Mouse (Mus musculus): ENCODE results near the gene Slc35e3.
"Not testable (repeated sequence)": the region's sequence is repeated elsewhere in the genome, so short reads cannot be mapped to it uniquely, and the experiment has no call there.

Slc35e3 gene

GRCm38 (mm10) chr10:117711408-117711807 lies 34.8 kb downstream of the Slc35e3 start:
- DNase-seq = peak; percentile 11 to 15

GRCm38 (mm10) chr10:117710604-117711141 lies 35.5 kb downstream of the Slc35e3 start, which contains the start of gene Mdm2:
Gene Mdm2, minus strand, starts transcription at chr10:117710758.
- DNase-seq = peak; percentile 99 to 100

- DNase-seq = peak; percentile 90 to 92
These were observed 36.1 kb downstream of the Slc35e3 start for GRCm38 (mm10) chr10:117709930-117710603.

- DNase-seq = peak in 1 of 2 experiments; percentile 10
These were observed 36.8 kb downstream of the Slc35e3 start for GRCm38 (mm10) chr10:117709326-117709830.

- no peak for DNase-seq
These were observed 37.3 kb downstream of the Slc35e3 start for GRCm38 (mm10) chr10:117708856-117709255.

- no peak for DNase-seq
These were observed 37.8 kb downstream of the Slc35e3 start for GRCm38 (mm10) chr10:117708376-117708775.

- DNase-seq = no peak
These were observed 38.9 kb downstream of the Slc35e3 start for GRCm38 (mm10) chr10:117707114-117707838.

GRCm38 (mm10) chr10:117706440-117706839 lies 39.7 kb downstream of the Slc35e3 start:
- DNase-seq = no peak

GRCm38 (mm10) chr10:117705806-117706205 lies 40.4 kb downstream of the Slc35e3 start:
- no peak for DNase-seq

GRCm38 (mm10) chr10:117704964-117705335 lies 41.2 kb downstream of the Slc35e3 start:
- DNase-seq = no peak

GRCm38 (mm10) chr10:117704314-117704963 lies 41.7 kb downstream of the Slc35e3 start:
- not testable (repeated sequence) for DNase-seq

GRCm38 (mm10) chr10:117703506-117703905 lies 42.7 kb downstream of the Slc35e3 start:
- DNase-seq = no peak

- no peak for DNase-seq
These were observed 43.9 kb downstream of the Slc35e3 start for GRCm38 (mm10) chr10:117702024-117702833.

GRCm38 (mm10) chr10:117701034-117701829 lies 44.9 kb downstream of the Slc35e3 start:
- no peak for DNase-seq

- DNase-seq = no peak
These were observed 45.7 kb downstream of the Slc35e3 start for GRCm38 (mm10) chr10:117700450-117700849.

- no peak for DNase-seq
These were observed 46.3 kb downstream of the Slc35e3 start for GRCm38 (mm10) chr10:117699914-117700313.

GRCm38 (mm10) chr10:117698313-117699138 lies 47.6 kb downstream of the Slc35e3 start:
- no peak for DNase-seq

- no peak for DNase-seq
These were observed 48.5 kb downstream of the Slc35e3 start for GRCm38 (mm10) chr10:117697561-117698115.

GRCm38 (mm10) chr10:117696827-117697560 lies 49.2 kb downstream of the Slc35e3 start:
- no peak for DNase-seq
